Mouse (Mus musculus) right cerebral cortex, postnatal 25 days (tissue): ENCODE data around the gene Aaas.
"Not testable (repeated sequence)": the region's sequence is repeated elsewhere in the genome, so short reads cannot be mapped to it uniquely, and the experiment has no call there.

Experiments
- DNase-seq: peaks from one replicate; pipeline ENCODE4 v3.0.0; 2022

Gene Aaas

GRCm38 (mm10) chr15:102355871-102356441 is 5.4 kb upstream of the Aaas start:
- DNase-seq, result no peak

- no peak for DNase-seq
These were observed 4.7 kb upstream of the Aaas start for GRCm38 (mm10) chr15:102355134-102355870.

GRCm38 (mm10) chr15:102353986-102354385 is 3.4 kb upstream of the Aaas start:
- no peak for DNase-seq

- no peak for DNase-seq
These were observed 1.6 kb upstream of the Aaas start for GRCm38 (mm10) chr15:102352177-102352576.

- DNase-seq, result no peak
These were observed 346 bp upstream of the Aaas start for GRCm38 (mm10) chr15:102350942-102351291.

DNA sequence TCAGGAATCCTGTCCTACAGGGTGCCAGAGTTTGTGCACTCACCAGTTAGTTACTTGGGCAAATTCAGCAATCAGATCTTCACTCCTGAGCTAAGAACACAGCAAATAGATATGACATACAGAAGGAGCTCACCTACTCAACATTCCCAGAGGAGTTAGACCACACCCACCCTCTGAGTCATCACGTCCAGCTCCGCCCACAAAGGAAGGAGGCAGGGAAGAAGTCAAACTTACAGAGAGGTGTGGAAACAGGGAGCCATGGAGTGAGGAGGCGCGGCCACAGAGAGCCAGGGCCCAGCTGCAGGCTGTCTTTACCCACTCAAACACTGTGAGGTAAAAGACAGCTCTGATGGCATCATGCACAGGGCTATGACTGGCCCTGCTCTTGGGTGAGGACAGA is 4.1 kb downstream of the Aaas start:
- DNase-seq, result no peak

- DNase-seq, result no peak
These were observed 6.1 kb downstream of the Aaas start for GRCm38 (mm10) chr15:102344490-102344889.

DNA sequence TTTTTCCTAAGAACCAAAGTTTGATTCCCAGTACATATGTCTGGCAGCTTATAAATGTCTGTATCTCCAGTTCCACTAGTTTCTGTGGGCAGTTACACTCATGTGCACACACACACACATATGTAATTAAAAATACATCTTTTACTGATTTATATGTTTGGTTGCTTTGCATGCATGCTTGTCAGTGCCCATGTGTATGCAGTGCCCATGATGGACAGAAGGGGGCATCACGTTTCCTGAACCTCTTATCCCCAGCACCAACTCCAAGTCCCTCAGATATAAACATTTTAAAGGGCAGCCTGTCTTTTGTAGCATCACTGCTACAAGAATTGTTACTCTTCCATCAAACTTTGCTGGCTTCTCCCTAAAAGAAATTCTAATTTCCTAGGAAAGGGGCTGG is 9.0 kb downstream of the Aaas start:
- DNase-seq, result no peak

DNA sequence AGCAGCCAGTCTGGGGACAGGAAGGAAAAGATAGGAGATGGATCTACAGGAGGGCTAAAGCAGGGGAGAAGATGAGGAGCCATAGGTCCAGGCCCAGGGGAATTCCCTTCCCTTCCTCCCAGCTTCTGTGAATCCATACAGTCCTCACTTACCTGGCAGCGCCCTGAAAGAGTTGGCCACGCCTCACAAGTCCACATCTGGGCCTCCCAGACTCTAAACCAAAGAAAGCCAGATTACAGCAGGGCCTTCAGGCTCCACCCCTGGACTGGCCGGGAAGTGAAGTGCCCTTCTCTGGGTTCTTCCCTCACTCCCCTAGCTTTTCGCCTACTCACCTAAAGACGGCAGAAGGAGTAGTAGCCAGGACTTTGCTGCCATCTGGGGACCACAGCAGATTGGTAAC is 11.0 kb downstream of the Aaas start:
- DNase-seq, result no peak

- no peak for DNase-seq
These were observed 13.6 kb downstream of the Aaas start for GRCm38 (mm10) chr15:102336946-102337345.

GRCm38 (mm10) chr15:102335925-102336324 is 14.6 kb downstream of the Aaas start:
- not testable (repeated sequence) for DNase-seq

GRCm38 (mm10) chr15:102335254-102335653 is 15.3 kb downstream of the Aaas start:
- DNase-seq, result no peak

GRCm38 (mm10) chr15:102331610-102332015 is 19.0 kb downstream of the Aaas start, which contains the start of gene Myg1:
Gene Myg1 (plus strand): TSS chr15:102331709.
- DNase-seq, result peak; percentile 84

GRCm38 (mm10) chr15:102326892-102327291 is 23.7 kb downstream of the Aaas start:
- no peak for DNase-seq

- DNase-seq, result peak; percentile 86
These were observed 24.5 kb downstream of the Aaas start, which contains the start of gene Pfdn5 for GRCm38 (mm10) chr15:102326022-102326576. Gene Pfdn5 (plus strand): TSS chr15:102326116.

DNA sequence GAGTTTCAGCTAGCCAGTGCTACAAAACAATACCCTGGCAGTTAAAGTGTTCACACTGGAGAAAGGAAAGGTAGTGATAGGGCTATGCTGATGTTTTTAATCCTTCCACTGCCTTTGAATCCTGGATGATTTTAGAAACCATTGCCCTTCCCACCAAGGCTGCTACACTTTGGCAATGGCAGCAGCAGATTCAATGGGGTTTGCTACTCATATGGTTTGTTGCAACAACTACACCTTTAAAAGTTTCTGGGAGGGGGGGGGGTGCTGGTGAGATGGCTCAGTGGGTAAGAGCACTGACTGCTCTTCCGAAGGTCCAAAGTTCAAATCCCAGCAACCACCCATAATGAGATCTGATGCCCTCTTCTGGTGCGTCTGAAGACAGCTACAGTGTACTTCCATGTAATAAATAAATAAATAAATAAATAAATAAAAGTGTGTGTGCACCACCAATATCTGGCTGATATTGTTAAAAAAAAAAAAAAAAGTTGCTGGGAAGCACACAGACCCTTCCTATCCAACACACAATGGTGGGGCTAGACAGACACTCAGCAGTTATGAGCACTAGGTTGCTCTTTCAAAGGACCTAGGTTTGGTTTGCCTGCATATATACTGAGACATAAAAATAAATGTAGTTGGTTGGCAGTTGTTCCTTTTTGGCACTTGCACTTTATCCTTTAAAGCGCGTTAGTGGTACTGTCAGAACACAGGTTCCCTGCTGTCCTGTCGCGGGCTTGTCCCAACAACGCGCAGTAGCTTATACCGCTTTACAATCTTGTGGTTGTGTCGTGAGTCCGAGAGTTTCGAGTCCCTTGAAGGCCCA is 25.7 kb downstream of the Aaas start:
- no peak for DNase-seq

DNA sequence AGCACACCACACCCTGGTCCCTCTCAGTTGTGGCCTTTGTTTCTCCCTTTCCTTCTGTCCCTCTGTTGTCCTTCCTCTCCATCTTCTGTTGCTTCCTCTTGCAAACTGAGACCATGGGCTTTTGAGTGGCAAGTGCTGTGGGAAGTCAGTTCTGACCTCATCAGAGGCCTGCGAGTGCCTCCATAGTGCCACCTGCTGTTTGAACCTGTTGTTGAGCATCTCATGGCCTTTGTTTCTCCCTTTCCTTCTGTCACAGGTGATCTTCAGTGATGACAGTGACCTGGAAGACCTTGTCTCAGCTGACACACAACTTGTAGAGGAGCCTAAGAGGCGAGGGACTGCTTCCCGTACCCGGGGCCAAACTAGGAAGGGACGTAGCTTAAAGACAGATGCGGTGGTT is 34.3 kb downstream of the Aaas start:
- DNase-seq, result peak; percentile 48

- no peak for DNase-seq
These were observed 35.3 kb downstream of the Aaas start for GRCm38 (mm10) chr15:102315292-102315691.

DNA sequence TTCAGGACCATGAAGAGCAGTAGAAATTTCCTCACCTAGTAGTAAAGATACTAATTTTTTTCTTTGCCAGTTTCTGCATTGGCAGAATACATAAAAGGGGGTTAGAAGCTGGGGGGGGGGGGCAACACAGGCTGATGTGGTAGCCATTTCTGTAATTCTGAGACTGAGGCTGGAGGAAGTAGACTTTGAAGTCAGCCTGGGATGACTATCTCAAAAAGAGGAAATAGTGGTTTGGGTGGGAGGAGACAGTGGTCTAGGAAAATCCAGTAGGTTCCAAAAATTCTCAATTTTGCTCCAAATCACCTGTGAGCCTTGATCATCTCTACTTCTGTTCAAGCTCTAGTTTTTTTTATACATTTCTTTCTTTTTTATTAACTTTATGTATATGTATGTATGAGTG is 39.1 kb downstream of the Aaas start:
- DNase-seq, result no peak

- no peak for DNase-seq
These were observed 40.3 kb downstream of the Aaas start for GRCm38 (mm10) chr15:102310074-102310845.

GRCm38 (mm10) chr15:102308717-102309116 is 41.9 kb downstream of the Aaas start:
- no peak for DNase-seq

- DNase-seq, result no peak
These were observed 48.0 kb downstream of the Aaas start for GRCm38 (mm10) chr15:102302542-102302941.
